Mouse (Mus musculus): ENCODE results near the gene Lamb3. TPM values are rescaled to one million over a fixed set of nuclear protein-coding genes. Genes with fewer than 3 reads are reported as not detected.

The Lamb3 gene
- total and polyA plus RNA-seq, 3 experiments: 10.1 to 14.6 (median 12.3) TPM

DNA sequence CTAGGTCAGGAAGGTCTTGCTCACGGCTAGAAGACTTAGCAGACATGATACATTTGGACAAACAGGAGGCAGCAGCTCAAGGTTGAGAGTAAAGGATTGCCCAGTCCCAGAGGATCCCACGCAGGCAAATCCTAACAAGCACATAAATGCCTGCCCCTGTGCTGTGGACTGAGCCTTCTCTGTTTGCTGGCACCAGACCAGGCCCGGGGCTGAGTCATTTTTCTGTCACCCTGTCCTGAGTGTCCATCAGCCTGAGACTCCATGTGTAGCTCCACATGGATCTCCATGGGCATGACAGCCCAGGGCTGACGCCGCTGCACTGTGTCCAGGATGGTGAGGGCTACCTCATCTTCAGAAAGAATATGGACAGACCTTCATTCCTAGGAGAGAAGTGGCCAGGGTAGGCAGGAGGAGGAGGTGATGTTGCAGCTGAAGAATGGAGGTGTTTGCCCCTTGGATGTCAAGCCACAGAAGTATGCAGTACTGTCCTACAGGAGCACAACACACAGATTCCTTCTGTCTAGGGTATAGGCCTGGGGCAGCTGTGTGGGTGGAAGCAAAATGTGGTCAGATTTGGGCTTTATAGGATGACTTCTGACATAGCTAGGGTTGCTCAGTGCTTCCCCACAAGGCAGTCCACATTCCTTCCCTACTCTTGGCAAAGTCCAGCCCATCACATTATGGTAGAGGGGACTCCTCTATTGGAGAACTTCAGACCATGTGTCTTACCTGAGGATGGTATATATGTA is 134.9 kb downstream of the Lamb3 start:
- H3K4me1 ChIP-seq (ENCODE audit: control insufficient read depth in 1 of 2, insufficient read depth in 2 of 2): peaks cover 0 to 32% of the 10 kb centered on the region in 2 experiments; a peak in 2 of 4 replicates
- no peaks in the 10 kb centered on the region for H3K27me3 ChIP-seq (replicated peaks)
- dilution Hi-C loops (cut with MboI; ENCODE audit: extremely low pct_ligation_motif_present, extremely low pct_unique_long_range_greater_than_20kb, low sequenced_read_pairs) (no loop called here), in situ Hi-C loops (cut with MboI; ENCODE audit: low pct_ligation_motif_present, low pct_unique_long_range_greater_than_20kb, low sequenced_read_pairs) (loop anchor here (5.0 kb wide), 1 partner anchor 35 kb away; no protein-coding TSS in a partner anchor)
- peaks cover 0 to 2% of the 10 kb centered on the region in 2 experiments for H3K36me3 ChIP-seq (replicated peaks in 1 of 2; ENCODE audit: control insufficient read depth in 1 of 2, insufficient read depth in 1 of 2, low read length in 1 of 2)
- TF ChIP-seq MXI1 (IDR thresholded peaks at IDR 0.05; ENCODE audit: low read depth, low read length) (no peak), CHD2 (IDR thresholded peaks at IDR 0.05; ENCODE audit: low read length) (no peak), PAX5 (IDR thresholded peaks at IDR 0.05; ENCODE audit: low read length) (no peak), USF1 (IDR thresholded peaks at IDR 0.05; ENCODE audit: low read depth, low read length) (no peak), TBP (conservative IDR thresholded peaks at IDR 0.05; ENCODE audit: low read depth, low read length) (no peak), SIN3A (IDR thresholded peaks at IDR 0.05; ENCODE audit: low read length) (no peak), POLR2AphosphoS2 (IDR thresholded peaks at IDR 0.05; ENCODE audit: low read depth, low read length) (no peak), SMC3 (IDR thresholded peaks at IDR 0.05; ENCODE audit: low read depth, low read length) (no peak), ZNF384 (IDR thresholded peaks at IDR 0.05; ENCODE audit: low read depth, low read length) (no peak)
- H3K9me3 ChIP-seq (replicated peaks; ENCODE audit: low read length): no peaks in the 10 kb centered on the region
- H3K27ac ChIP-seq (ENCODE audit: insufficient read depth, low read depth): no peak overlapping the region
- no peak overlapping the region for H3K9ac ChIP-seq (ENCODE audit: insufficient read depth, low read depth)
- no peaks in the 10 kb centered on the region for H3K79me2 ChIP-seq (replicated peaks; ENCODE audit: control insufficient read depth, extremely low read depth, insufficient read depth, poor library complexity, severe bottlenecking)
- H3K4me2 ChIP-seq (ENCODE audit: insufficient read depth, low read depth, poor library complexity, severe bottlenecking): no peak overlapping the region
- no peak overlapping the region for H3K4me3 ChIP-seq (replicated peaks in 1 of 3; ENCODE audit: low read depth in 2 of 3, low read length in 2 of 3, poor library complexity in 1 of 3)
- DNase-seq (ENCODE audit: extremely low read depth): no peak

DNA sequence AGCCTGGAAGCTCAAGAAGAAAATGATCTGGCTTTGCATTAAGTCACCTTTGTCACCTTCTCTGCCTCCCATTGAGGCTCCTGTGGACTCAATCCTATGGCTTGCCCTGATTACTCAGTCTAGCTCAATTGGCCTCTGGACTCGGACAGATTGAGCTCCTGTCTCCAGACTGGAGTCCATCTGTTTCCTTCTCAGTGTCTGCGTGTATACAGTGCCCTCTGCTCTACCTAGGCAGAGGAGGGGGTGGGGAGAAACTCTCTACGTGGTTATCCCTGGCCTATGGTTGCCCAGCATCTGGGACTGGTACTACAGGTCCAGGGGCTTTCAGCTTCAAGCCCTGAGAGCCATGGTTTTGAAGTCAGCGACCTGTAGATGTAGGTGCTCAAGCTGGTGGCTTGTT is 136.4 kb downstream of the Lamb3 start:
- peaks cover 0 to 19% of the 10 kb centered on the region in 2 experiments; a peak in 2 of 4 replicates for H3K4me1 ChIP-seq (ENCODE audit: control insufficient read depth in 1 of 2, insufficient read depth in 2 of 2)
- H3K36me3 ChIP-seq (replicated peaks in 1 of 2; ENCODE audit: control insufficient read depth in 1 of 2, insufficient read depth in 1 of 2, low read length in 1 of 2): peaks cover 0 to 2% of the 10 kb centered on the region in 2 experiments
- H3K79me2 ChIP-seq (replicated peaks; ENCODE audit: control insufficient read depth, extremely low read depth, insufficient read depth, poor library complexity, severe bottlenecking): no peaks in the 10 kb centered on the region
- H3K4me2 ChIP-seq (ENCODE audit: insufficient read depth, low read depth, poor library complexity, severe bottlenecking): no peak overlapping the region
- no peak for TF ChIP-seq ZC3H11A (IDR thresholded peaks at IDR 0.05; ENCODE audit: low read depth, low read length)
- no peak for TF ChIP-seq TBP (conservative IDR thresholded peaks at IDR 0.05; ENCODE audit: low read depth, low read length)
- no peak for TF ChIP-seq UBTF (IDR thresholded peaks at IDR 0.05; ENCODE audit: low read depth, low read length)
- TF ChIP-seq MAZ (IDR thresholded peaks at IDR 0.05; ENCODE audit: low read depth, low read length): no peak
- no peak for TF ChIP-seq POLR2AphosphoS2 (IDR thresholded peaks at IDR 0.05; ENCODE audit: low read depth, low read length)
- TF ChIP-seq MEF2A (IDR thresholded peaks at IDR 0.05; ENCODE audit: borderline replicate concordance, low read depth, low read length): no peak
- no peak for TF ChIP-seq MAX (IDR thresholded peaks at IDR 0.05; ENCODE audit: low read length)
- TF ChIP-seq ZKSCAN1 (IDR thresholded peaks at IDR 0.05; ENCODE audit: borderline replicate concordance, low read depth, low read length): no peak
- TF ChIP-seq GABPA (IDR thresholded peaks at IDR 0.05; ENCODE audit: insufficient replicate concordance, low read depth, low read length): no peak
- TF ChIP-seq MAFK (IDR thresholded peaks at IDR 0.05; ENCODE audit: insufficient replicate concordance, low read length): no peak
- no peak for TF ChIP-seq E2F4 (IDR thresholded peaks at IDR 0.05; ENCODE audit: insufficient replicate concordance, low read depth, low read length)
- TF ChIP-seq EP300 (IDR thresholded peaks at IDR 0.05; ENCODE audit: low read length): no peak
- no peak for TF ChIP-seq IRF4 (IDR thresholded peaks at IDR 0.05; ENCODE audit: low read depth, low read length)
- TF ChIP-seq CHD1 (IDR thresholded peaks at IDR 0.05; ENCODE audit: low read depth, low read length): no peak
- TF ChIP-seq POLR2A (IDR thresholded peaks at IDR 0.05; ENCODE audit: low read depth, low read length): no peak
- TF ChIP-seq ETS1 (conservative IDR thresholded peaks at IDR 0.05; ENCODE audit: low read depth, low read length): no peak
- no peak for TF ChIP-seq SIN3A (IDR thresholded peaks at IDR 0.05; ENCODE audit: low read length)
- no peak for TF ChIP-seq NELFE (IDR thresholded peaks at IDR 0.05; ENCODE audit: low read depth, low read length)
- TF ChIP-seq RAD21 (IDR thresholded peaks at IDR 0.05; ENCODE audit: low read depth, low read length): no peak
- H3K4me3 ChIP-seq (replicated peaks in 1 of 3; ENCODE audit: low read depth in 2 of 3, low read length in 2 of 3, poor library complexity in 1 of 3): no peak overlapping the region
- H3K9me3 ChIP-seq (replicated peaks; ENCODE audit: low read length): no peaks in the 10 kb centered on the region
- no peaks in the 10 kb centered on the region for H3K27me3 ChIP-seq (replicated peaks)
- no peak overlapping the region for H3K9ac ChIP-seq (ENCODE audit: insufficient read depth, low read depth)
- dilution Hi-C loops (cut with MboI; ENCODE audit: extremely low pct_ligation_motif_present, extremely low pct_unique_long_range_greater_than_20kb, low sequenced_read_pairs): no loop called here
- in situ Hi-C loops (cut with MboI; ENCODE audit: low pct_ligation_motif_present, low pct_unique_long_range_greater_than_20kb, low sequenced_read_pairs): loop anchor here (5.0 kb wide), 1 partner anchor 33 kb away; no protein-coding TSS in a partner anchor
- H3K27ac ChIP-seq (ENCODE audit: insufficient read depth, low read depth): no peak overlapping the region
- no peak for DNase-seq (ENCODE audit: extremely low read depth)

All from CH12.LX (cell line).